Mouse (Mus musculus): ENCODE results near the gene Fam81b. TPM values are rescaled to one million over a fixed set of nuclear protein-coding genes. Genes with fewer than 3 reads are reported as not detected.
A peak's percentile ranks its signal among the peaks of the same experiment; 100 is the strongest.

The Fam81b gene
- total RNA-seq, 2 experiments from 2014 or later: not detected

- peak in 1 of 2 experiments; percentile 42 for DNase-seq (ENCODE audit: low spot score in 2 of 2)
- intact Hi-C loops (cut with DNase I): no loop called here
Measured at GRCm38 (mm10) chr13:76197297-76197848, 107.5 kb downstream of the Fam81b start.

- intact Hi-C loops (cut with DNase I): loop anchor here (2.0 kb wide), 1 partner anchor 63 kb away; no protein-coding TSS in a partner anchor
- DNase-seq (ENCODE audit: low spot score in 2 of 2): no peak
Measured at GRCm38 (mm10) chr13:76195431-76196138, 109.3 kb downstream of the Fam81b start.

GRCm38 (mm10) chr13:76194937-76195336 is 109.9 kb downstream of the Fam81b start:
- intact Hi-C loops (cut with DNase I): loop anchor here (2.0 kb wide), 1 partner anchor 64 kb away; no protein-coding TSS in a partner anchor
- DNase-seq (ENCODE audit: low spot score in 2 of 2): peak in 1 of 2 experiments; percentile 70

- intact Hi-C loops (cut with DNase I): no loop called here
- peak in 1 of 2 experiments; percentile 28 for DNase-seq (ENCODE audit: low spot score in 2 of 2)
Measured at GRCm38 (mm10) chr13:76190273-76190672, 114.6 kb downstream of the Fam81b start.

GRCm38 (mm10) chr13:76189190-76189589 is 115.7 kb downstream of the Fam81b start:
- intact Hi-C loops (cut with DNase I): no loop called here
- peak; percentile 37 to 64 for DNase-seq (ENCODE audit: low spot score in 2 of 2)

GRCm38 (mm10) chr13:76187651-76188050 is 117.2 kb downstream of the Fam81b start:
- intact Hi-C loops (cut with DNase I): no loop called here
- no peak for DNase-seq (ENCODE audit: low spot score in 2 of 2)

GRCm38 (mm10) chr13:76178700-76179099 is 126.2 kb downstream of the Fam81b start:
- DNase-seq (ENCODE audit: low spot score in 2 of 2): no peak
- intact Hi-C loops (cut with DNase I): no loop called here

GRCm38 (mm10) chr13:76174297-76174696 is 130.6 kb downstream of the Fam81b start:
- intact Hi-C loops (cut with DNase I): no loop called here
- DNase-seq (ENCODE audit: low spot score in 2 of 2): no peak

- no peak for DNase-seq (ENCODE audit: low spot score in 2 of 2)
Measured at GRCm38 (mm10) chr13:76160587-76160986, 144.3 kb downstream of the Fam81b start.

GRCm38 (mm10) chr13:76157508-76157907 is 147.4 kb downstream of the Fam81b start:
- no peak for DNase-seq (ENCODE audit: low spot score in 2 of 2)
- intact Hi-C loops (cut with DNase I): loop anchor here (5.0 kb wide), 1 partner anchor 35 kb away; no protein-coding TSS in a partner anchor

More at GRCm38 (mm10) chr13:76160587-76160986, 144.3 kb downstream of the Fam81b start:
- intact Hi-C loops (cut with DNase I): no loop called here

- intact Hi-C loops (cut with DNase I): loop anchor here (5.0 kb wide), 1 partner anchor 35 kb away; no protein-coding TSS in a partner anchor
- no peak for DNase-seq (ENCODE audit: low spot score in 2 of 2)
Measured at GRCm38 (mm10) chr13:76157099-76157498, 147.8 kb downstream of the Fam81b start.

Small RNA genes within 50 kb of the gene (microRNA-seq; reads per million reads assigned to microRNA genes)
- 0 reads per million in 2 experiments for gene Gm24025

Other genes with a start within 250 kb of the Fam81b start
- gene Gpr150, start 248.1 kb downstream of the Fam81b start, total RNA-seq (2021): 1 to 10 TPM; 3.2 to 4.0 TPM
- 1 to 10 TPM; 4.1 to 4.6 TPM for gene Arsk, start 206.4 kb downstream of the Fam81b start, total RNA-seq (2021)
- gene Ttc37, start 206.3 kb downstream of the Fam81b start, total RNA-seq (2021): 10 to 100 TPM; 17.6 to 19.1 TPM
- 10 to 100 TPM; 35.3 to 59.5 TPM for gene Mctp1, start 79.5 kb upstream of the Fam81b start, total RNA-seq (2021)

All from left cerebral cortex, postnatal 25 days (tissue).